Mouse (Mus musculus) liver, embryonic 14.5 days (tissue): ENCODE results near the gene Pdcd1lg2.

Experiments used
- CTCF ChIP-seq: IDR thresholded peaks from 2 replicates; pipeline ENCODE4 v1.5.1; 2016; ENCODE audit warnings: antibody characterized with exemption, low read depth, control low read depth
- EP300 ChIP-seq: IDR thresholded peaks from 2 replicates; pipeline ENCODE4 v1.6.1; 2016; ENCODE audit warnings: antibody characterized with exemption, low read depth

GRCm38 (mm10) chr19:29405388-29405787 is 5.3 kb upstream of the Pdcd1lg2 start:
- TF ChIP-seq CTCF (no peak), EP300 (no peak)
